Mouse (Mus musculus) mouse embryonic stem cell (cell line): Measurements from ENCODE around the gene Zfp867.

Experiments used
- in situ Hi-C, 2 experiments: fragments of 300-500 bp; cut with MboI; formaldehyde crosslinking; loops; 1 replicate in 1 of 2; 3 replicates in 1 of 2; pipeline ENCODE4 v1.14.3; 2019 to 2020; ENCODE audit warnings: low sequenced_read_pairs in 2 of 2, low pct_unique_long_range_greater_than_20kb in 1 of 2, mixed read lengths in 1 of 2; ENCODE audit not compliant: unreplicated experiment in 1 of 2

Gene Zfp867

GRCm38 (mm10) chr11:59477240-59477639 is 5.0 kb upstream of the Zfp867 start:
- in situ Hi-C loops = loop anchor here in 1 of 2 experiments (25.0 kb wide), 1 partner anchor 390 kb away; no protein-coding TSS in a partner anchor

GRCm38 (mm10) chr11:59471413-59472325 is 605 bp downstream of the Zfp867 start:
- in situ Hi-C loops = no loop called here

GRCm38 (mm10) chr11:59460459-59460858 is 11.8 kb downstream of the Zfp867 start:
- in situ Hi-C loops = no loop called here

DNA sequence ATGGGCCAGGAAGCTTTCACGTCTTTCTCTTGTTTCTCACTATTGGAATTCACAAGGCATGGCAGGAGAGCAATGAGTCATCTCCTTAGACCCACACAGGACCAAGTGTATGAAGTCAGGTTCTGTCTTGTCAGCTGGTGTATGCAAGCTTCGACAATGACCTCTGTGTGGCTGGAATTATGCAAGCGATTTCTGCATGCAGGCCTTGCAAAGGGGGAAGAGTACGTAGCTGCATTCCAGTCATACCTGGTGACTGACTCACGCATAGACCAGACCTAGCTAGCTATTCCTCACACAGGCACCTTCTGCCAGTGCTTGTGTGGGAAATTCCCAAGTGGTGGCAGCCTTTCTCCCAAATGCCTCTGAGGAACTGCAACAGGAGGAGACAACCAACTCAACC is 13.3 kb downstream of the Zfp867 start:
- in situ Hi-C loops = no loop called here

DNA sequence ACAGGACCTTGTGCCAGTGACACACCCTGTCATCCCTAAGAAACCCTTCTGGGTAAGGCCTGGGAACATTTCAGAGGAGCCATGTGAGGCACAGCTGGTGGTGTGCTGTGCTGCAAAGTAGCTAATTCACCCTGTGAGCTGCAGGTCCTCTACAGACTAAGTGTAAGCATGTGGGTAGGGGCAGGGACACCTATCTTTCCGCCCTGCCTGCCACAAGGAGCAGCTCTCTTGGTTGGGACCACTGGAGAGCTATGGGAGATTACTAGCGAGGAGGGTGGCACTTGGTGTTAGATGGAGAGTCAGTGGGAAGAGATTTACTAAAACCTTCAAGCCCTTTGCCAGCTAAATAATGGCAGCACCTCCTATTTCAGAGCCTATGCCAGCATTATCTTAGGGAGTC is 15.4 kb downstream of the Zfp867 start:
- in situ Hi-C loops = no loop called here

DNA sequence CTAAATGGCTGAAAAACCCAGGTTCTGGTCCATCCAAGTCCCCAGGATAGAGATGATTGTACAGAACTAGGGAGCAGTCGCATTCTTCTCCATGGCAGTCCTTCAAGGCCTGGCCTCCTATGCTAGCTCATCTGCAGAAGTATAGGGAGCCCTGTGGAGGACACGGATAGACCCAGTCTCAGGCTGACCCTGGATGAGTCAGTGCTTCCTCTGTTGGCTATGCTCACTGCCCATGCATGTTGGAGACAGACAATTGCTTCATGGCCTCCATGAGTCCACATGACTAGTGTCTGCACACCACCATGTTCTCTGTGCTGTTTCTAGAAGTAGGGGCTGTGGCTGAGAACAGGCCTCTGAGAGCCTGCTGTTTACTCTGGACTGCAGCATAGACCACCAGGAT is 15.9 kb downstream of the Zfp867 start:
- in situ Hi-C loops = no loop called here

GRCm38 (mm10) chr11:59451086-59451485 is 21.2 kb downstream of the Zfp867 start, which contains the start of gene Snap47:
TSS of gene Snap47 (minus strand) at chr11:59451186.
- in situ Hi-C loops = no loop called here

DNA sequence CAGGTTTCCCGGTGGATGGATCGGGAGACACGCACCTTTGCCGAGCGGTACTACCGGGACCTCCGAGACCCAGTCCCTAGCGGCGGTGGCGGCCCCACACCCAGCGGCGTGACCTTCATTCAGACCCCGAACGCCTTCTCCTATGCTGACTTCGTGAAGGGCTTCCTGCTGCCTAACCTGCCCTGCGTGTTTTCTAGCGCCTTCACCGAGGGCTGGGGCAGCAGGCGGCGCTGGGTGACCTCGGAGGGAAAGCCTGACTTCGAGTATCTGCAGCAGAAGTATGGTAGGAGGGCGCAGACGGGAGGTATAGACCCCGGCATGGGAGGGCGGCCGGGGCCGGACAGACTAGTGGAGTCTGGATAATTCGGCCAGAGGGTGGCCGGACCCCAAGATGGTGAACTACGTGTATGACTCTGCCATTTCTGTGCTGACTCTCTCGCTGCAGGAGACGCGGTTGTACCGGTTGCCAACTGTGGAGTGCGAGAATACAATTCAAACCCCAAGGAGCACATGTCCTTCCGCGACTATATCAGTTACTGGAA is 22.0 kb downstream of the Zfp867 start:
- in situ Hi-C loops = no loop called here

- in situ Hi-C loops = no loop called here
Observed at GRCm38 (mm10) chr11:59449741-59450229, 22.5 kb downstream of the Zfp867 start, which contains the start of gene Jmjd4. TSS of gene Jmjd4 (plus strand) at chr11:59450045.

GRCm38 (mm10) chr11:59443102-59443501 is 29.2 kb downstream of the Zfp867 start:
- in situ Hi-C loops = no loop called here

DNA sequence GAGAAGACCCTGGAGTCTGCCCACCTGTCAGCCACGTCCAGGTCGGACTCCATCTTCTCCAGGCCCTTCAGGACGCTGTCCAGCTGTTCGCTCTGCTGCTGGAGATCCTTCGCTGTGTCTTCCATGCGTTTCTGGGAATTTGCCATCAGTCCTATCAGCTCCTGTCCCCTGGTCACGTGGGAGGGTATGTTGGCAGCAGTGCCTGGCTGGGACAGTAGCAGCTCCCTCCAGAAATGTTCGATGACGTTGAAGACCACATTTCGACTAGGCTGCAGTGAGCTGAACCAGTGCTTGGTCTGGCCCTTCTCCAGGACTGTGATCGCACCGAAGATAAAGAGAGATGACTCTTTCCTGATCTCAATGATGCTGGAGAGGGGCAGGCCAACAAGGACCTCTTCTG is 34.3 kb downstream of the Zfp867 start:
- in situ Hi-C loops = no loop called here

- in situ Hi-C loops = no loop called here
Observed at GRCm38 (mm10) chr11:59432261-59432660, 40.0 kb downstream of the Zfp867 start.

DNA sequence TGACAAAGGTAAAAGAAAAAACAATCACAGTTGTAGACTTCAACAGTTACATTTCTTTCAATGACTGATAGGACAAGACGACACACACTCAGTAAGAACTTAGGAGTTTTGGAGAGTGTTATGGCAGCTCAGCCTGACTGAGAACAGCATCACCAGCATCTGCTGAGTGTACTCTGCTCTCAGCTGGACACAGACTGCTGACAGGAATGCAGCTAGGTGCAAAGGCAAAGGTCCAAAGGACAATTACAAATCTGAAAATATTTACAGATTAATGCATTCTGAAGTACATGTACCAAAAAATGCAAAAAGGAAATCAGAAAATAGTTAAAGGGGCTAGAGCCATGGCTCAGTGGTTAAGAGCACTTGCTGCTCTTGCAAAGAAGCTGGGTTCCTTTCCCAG is 42.3 kb downstream of the Zfp867 start:
- in situ Hi-C loops = no loop called here

GRCm38 (mm10) chr11:59428057-59428660 is 44.1 kb downstream of the Zfp867 start:
- in situ Hi-C loops = no loop called here

DNA sequence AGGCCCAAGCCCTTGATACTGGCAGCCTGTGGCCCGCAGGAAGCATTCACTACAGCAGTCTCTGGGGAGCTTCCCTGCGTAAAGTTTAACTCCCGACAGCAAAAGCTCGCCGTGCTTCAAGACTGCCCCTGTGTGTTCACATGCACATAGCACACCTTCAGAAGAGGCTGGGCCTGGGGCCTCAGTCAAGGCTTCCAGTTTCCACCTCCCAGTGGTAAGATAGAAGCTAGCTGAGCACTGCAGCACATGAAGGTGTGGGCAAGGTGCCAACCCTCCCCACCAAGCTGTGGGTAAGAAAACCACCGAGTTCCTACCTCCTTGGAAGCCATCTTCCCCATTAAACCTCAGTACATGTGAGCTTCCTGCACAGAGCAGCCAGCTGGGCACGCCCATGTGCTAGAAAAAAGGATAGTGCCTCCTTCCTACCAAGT is 46.6 kb downstream of the Zfp867 start:
- in situ Hi-C loops = no loop called here

GRCm38 (mm10) chr11:59423010-59423588 is 49.2 kb downstream of the Zfp867 start:
- in situ Hi-C loops = no loop called here

- in situ Hi-C loops = no loop called here
Observed at GRCm38 (mm10) chr11:59421967-59422366, 50.3 kb downstream of the Zfp867 start.

DNA sequence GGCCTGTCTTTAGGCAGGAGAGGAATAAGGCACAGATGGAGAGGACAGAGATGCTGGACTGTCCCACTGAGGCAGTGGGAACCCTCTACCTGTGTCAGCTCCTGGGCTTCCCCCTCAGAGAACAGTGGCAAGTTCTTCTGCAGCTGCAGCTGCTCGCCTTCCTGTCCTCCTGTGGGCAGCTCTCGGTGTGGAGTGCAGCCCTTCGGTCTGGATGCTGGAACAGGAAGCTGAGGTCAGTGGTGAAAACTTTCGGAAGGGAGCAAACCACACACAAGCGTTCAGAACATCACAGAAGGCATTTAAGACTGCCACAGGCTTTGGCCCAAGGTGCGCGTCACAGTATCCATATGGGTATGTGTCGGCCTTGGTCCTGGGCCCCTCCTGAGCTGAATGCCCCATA is 50.8 kb downstream of the Zfp867 start:
- in situ Hi-C loops = no loop called here

DNA sequence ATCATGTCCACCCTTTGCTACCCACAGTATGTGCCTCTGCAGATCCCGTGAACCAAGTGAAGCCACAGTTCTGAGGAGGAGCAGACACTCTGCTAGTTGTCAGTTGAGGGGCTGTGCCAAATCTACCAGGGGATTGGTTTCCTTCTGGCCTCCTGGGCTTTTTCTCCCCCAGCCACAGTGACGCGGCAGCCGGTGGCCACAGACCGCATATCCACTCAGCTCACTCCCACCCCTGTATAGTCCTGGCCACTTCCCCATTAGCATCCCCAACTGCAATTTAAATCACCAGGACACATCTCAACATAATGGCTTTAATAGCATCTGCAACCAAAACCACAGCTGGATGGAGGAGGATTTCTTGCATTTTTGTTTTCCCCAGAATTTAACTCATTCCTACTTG is 53.6 kb downstream of the Zfp867 start:
- in situ Hi-C loops = no loop called here
